Mouse (Mus musculus): ENCODE data around the gene Slc35e1.

GRCm38 (mm10) chr8:72507505-72507904 lies 15.1 kb upstream of the Slc35e1 start:
- TF ChIP-seq CTCF (IDR thresholded peaks at IDR 0.05; ENCODE audit: low read depth, low read length) (no peak), POLR2A (IDR thresholded peaks at IDR 0.05; ENCODE audit: extremely low read depth, insufficient read depth, low read length) (no peak)
